Comparison of ENCODE assay signal across 18 mouse cellular contexts in genomic region chr17:74630798-74631197, GRCm38 (mm10).
DNase-seq lines count a peak whose midpoint lies in the region; ATAC-seq and TF ChIP-seq lines count a peak whose summit lies in the region.
"Had no signal": no experiment of that assay in that cellular context is flagged by ENCODE, and none has a peak within 500 bp of the region (broad histone marks: within the 10 kb centered on the region; RNA-seq: fewer than 3 reads in every experiment).

No protein-coding gene starts in this region.

- no peak for TF ChIP-seq POLR2A in myocyte (IDR thresholded peaks at IDR 0.05; ENCODE audit: insufficient read length, low read depth)

- no peak overlapping the region for H3ac ChIP-seq in myocyte (ENCODE audit: control insufficient read depth, insufficient read length)

- peak overlapping the region; percentile 38 for H3K4me2 ChIP-seq in myocyte (ENCODE audit: low read depth)
- H3K4me2 ChIP-seq: embryonic facial prominence, embryonic 13.5 days; forebrain, embryonic 12.5 days; hindbrain, embryonic 14.5 days; liver, embryonic 13.5 days; midbrain, embryonic 15.5 days had no signal

- H3K27me3 ChIP-seq in myocyte (ENCODE audit: control insufficient read depth, insufficient read depth, insufficient read length): no peaks in the 10 kb centered on the region
- H3K27me3 ChIP-seq: embryonic facial prominence, embryonic 13.5 days; forebrain, embryonic 12.5 days; liver, embryonic 13.5 days; midbrain, embryonic 15.5 days had no signal

- no peak overlapping the region for H3K4me3 ChIP-seq in myocyte
- H3K4me3 ChIP-seq: embryonic facial prominence, embryonic 13.5 days; forebrain, embryonic 12.5 days; liver, embryonic 13.5 days; midbrain, embryonic 15.5 days had no signal

- DNase-seq in adrenal gland, postnatal 36 days: peak; percentile 4 to 14
- DNase-seq in adrenal gland, postnatal 25 days: no peak
- peak; percentile 66 for DNase-seq in lung, postnatal 25 days (ENCODE audit: low spot score)
- no peak for DNase-seq in lung, postnatal 4 days
- DNase-seq in NIH3T3 (ENCODE audit: low read depth): peak; percentile 84
- DNase-seq: cerebellum, adult 18-20 months; heart, postnatal 10 days; kidney, adult 2 months; layer of hippocampus, postnatal 36 days; liver, embryonic 13.5 days; thymus, adult 18-20 months had no signal

- no peak for ATAC-seq in erythroblast, adult 5-6 weeks (replicated peaks; ENCODE audit: low FRiP score, poor library complexity, severe bottlenecking)
- no peak for ATAC-seq in erythroid progenitor cell, adult 5-6 weeks (replicated peaks; ENCODE audit: low FRiP score, poor library complexity, severe bottlenecking)
- ATAC-seq: midbrain, embryonic 15.5 days had no signal

- peaks cover 69% of the 10 kb centered on the region for H3K36me3 ChIP-seq in myocyte (ENCODE audit: control insufficient read depth, insufficient read depth)

- H3K79me2 ChIP-seq in myocyte (ENCODE audit: control insufficient read depth, insufficient read depth): no peaks in the 10 kb centered on the region

TF ChIP-seq in myocyte, 11 proteins besides CTCF, POLR2A, EP300 and RAD21:
- no peak for TF ChIP-seq TCF3 (IDR thresholded peaks at IDR 0.05; ENCODE audit: insufficient read length, low read depth)
- TF ChIP-seq CEBPB (IDR thresholded peaks at IDR 0.05; ENCODE audit: insufficient read depth, poor library complexity, severe bottlenecking): peak; percentile 77
- no peak for TF ChIP-seq MYOD1 (IDR thresholded peaks at IDR 0.05; ENCODE audit: control insufficient read depth in 1 of 3, insufficient read length in 2 of 3, low read depth in 2 of 3)

Comparison
In these comparisons a context has a peak if more than half of its experiments do, and no peak if none do; other contexts are left out.
1. DNase-seq: peak in adrenal gland, postnatal 36 days (2 of 2), lung, postnatal 25 days (single experiment) and NIH3T3 (single experiment); none in adrenal gland, postnatal 25 days (single experiment) and lung, postnatal 4 days (0 of 2).